Mouse (Mus musculus) heart, embryonic 13.5 days (tissue): ENCODE measurements at regions not wholly inside any gene's neighbourhood (a gene's known extent, or its start where the extent isn't known, plus 50 kb on each side); places are given as distances from the start of the nearest gene placed in this dataset.

Source experiments
- ATAC-seq: fragments of 200-750 bp; cut with Nextera tagmentation; 2 replicates; pipeline ENCODE4 v1.8.0; 2017; ENCODE audit warnings: moderate TSS enrichment; ENCODE audit not compliant: insufficient number of reproducible peaks, low FRiP score, low TSS enrichment; ENCODE audit errors: extremely low read depth
- H3K27ac ChIP-seq: fragments of 300-500 bp; sonication (generic); replicated peaks from 2 replicates; pipeline ENCODE4 v1.5.1; 2015; ENCODE audit warnings: moderate library complexity, mild to moderate bottlenecking, inconsistent platforms
- H3K27me3 ChIP-seq: fragments of 300-500 bp; sonication (generic); replicated peaks from 2 replicates; pipeline ENCODE4 v1.6.1; 2015; ENCODE audit warnings: mild to moderate bottlenecking, inconsistent platforms
- H3K36me3 ChIP-seq: fragments of 300-500 bp; sonication (generic); 2 replicates; pipeline ENCODE4 v1.6.1; 2015; ENCODE audit warnings: mild to moderate bottlenecking, inconsistent platforms
- H3K4me1 ChIP-seq: fragments of 300-500 bp; sonication (generic); 2 replicates; pipeline ENCODE4 v1.6.1; 2015; ENCODE audit warnings: inconsistent platforms
- H3K4me2 ChIP-seq: fragments of 300-500 bp; sonication (generic); 2 replicates; pipeline ENCODE4 v1.6.1; 2015; ENCODE audit warnings: inconsistent platforms, mild to moderate bottlenecking, moderate library complexity
- H3K4me3 ChIP-seq: fragments of 300-500 bp; sonication (generic); 2 replicates; pipeline ENCODE4 v1.5.1; 2015; ENCODE audit warnings: moderate library complexity, mild to moderate bottlenecking, inconsistent platforms
- H3K9ac ChIP-seq: fragments of 300-500 bp; sonication (generic); 2 replicates; pipeline ENCODE4 v1.6.1; 2015; ENCODE audit warnings: inconsistent platforms, mild to moderate bottlenecking, moderate library complexity
- H3K9me3 ChIP-seq: fragments of 300-500 bp; sonication (generic); 2 replicates; pipeline ENCODE4 v1.6.1; 2016; ENCODE audit warnings: inconsistent platforms
- WGBS: fragments of 180-500 bp; shearing (Covaris S2); methylation state at CpG from one replicate; pipeline ENCODE4 v1.1.7; 2015; ENCODE audit warnings: mixed read lengths; 5-methylcytosine and 5-hydroxymethylcytosine counted together

DNA sequence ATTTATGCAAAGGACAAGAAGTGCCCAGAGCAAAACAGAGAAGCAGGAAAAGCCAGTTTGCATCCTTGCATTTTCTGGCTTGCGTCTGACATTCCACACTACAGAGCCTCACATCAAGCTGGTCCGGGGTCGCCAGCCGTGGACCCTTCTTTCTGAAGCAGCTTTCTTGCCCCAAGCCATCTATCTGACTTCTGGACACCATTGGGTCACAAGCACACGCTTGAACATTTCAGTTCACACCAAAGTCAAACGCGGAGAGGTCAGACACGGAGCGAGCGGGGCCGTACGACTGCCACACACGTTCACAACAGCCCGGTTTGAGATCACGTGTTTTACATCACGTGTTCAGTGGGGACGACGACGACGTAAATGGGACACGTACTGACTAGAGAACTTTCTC is 108.9 kb upstream of the D1Pas1 start:
- no peak for ATAC-seq
- WGBS = 86% methylated on average over 21 of the region's 21 CpGs
- Histone ChIP-seq H3K27me3 (no peaks in the 10 kb centered on the region), H3K4me1 (no peaks in the 10 kb centered on the region), H3K9me3 (no peaks in the 10 kb centered on the region), H3K4me3 (no peak overlapping the region), H3K36me3 (no peaks in the 10 kb centered on the region), H3K27ac (no peak overlapping the region), H3K9ac (no peak overlapping the region), H3K4me2 (no peak overlapping the region)

DNA sequence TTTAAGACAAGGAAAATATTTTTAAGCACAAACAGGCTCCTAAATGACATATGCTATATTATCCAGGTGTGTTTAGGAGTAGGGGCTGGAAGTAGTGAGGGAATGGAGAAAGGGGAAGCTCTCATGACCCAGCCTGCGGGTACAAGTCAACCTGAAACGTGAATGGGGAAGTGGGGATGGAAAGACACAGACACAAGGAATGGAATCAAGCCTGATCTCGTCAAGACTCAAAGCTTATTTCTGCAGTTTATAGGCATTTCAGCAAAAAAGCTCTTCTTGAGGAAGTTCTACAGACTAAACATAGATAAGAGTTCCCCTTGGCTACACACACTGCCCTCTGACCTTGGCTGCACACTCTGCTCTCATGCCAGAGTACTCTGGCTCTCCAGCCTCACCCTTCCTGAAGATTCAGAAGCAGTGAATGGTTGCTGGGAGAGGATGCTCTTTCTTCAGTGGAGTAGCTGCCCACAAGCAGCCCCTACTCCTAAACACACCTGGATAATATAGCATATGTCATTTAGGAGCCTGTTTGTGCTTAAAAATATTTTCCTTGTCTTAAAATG is 106.4 kb upstream of the Rrp15 start:
- Histone ChIP-seq H3K27me3 (no peaks in the 10 kb centered on the region), H3K4me2 (no peak overlapping the region), H3K9ac (no peak overlapping the region), H3K27ac (no peak overlapping the region), H3K9me3 (no peaks in the 10 kb centered on the region), H3K36me3 (no peaks in the 10 kb centered on the region), H3K4me1 (no peaks in the 10 kb centered on the region), H3K4me3 (no peak overlapping the region)
- no peak for ATAC-seq
- WGBS = 51% methylated on average over 3 of the region's 3 CpGs

- ATAC-seq = no peak
- WGBS = 86% methylated on average over 7 of the region's 7 CpGs
Observed at GRCm38 (mm10) chr1:186845256-186845655, 96.1 kb upstream of the Rrp15 start.

DNA sequence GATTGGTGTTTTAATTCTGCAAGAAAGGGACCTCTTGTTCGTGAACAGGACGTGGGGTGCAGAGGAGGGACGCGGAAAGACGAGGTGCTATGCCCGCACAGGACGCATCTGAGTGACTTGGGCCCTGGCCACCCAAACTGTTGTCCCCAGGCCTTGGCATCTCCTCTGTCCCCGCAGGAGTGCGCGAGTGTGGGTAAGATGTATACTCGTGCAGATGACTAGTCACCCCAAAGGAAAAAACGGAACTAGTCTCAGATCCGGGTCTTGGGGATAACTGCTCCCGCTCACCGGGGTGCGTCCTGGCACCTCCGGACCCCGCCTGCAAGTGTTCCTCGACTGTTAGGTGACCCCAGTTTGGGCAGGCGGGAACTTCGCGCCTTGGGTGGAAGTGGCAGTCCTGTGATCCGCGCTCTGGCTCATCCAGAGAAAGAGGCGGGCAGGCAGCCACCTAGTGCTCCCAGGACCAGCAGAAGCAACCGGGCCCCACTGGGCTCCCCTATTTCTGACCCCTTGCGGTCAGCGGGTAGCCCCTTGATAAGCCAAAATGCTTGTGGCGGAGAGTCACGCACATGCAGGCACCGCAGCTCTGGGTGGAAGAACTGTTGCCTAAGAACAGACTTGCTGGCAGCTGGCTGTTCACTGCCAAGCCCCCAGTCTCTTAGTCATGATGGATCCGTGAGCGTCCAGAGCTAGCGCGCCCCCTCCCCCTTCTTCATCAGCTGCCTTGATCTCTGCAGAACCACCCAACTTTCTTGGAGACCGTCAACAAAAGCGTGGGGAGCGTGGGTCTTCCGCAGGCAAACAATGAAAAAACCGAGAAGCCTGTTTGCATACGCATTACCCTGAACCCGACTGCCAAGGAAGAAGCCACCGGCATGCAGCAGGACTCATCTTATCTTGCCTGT is 85.0 kb upstream of the Rrp15 start:
- WGBS = 1% methylated on average over 43 of the region's 43 CpGs
- Histone ChIP-seq H3K9me3 (no peaks in the 10 kb centered on the region), H3K4me2 (peak overlapping the region; percentile 75), H3K4me3 (peak overlapping the region; percentile 54), H3K27ac (no peak overlapping the region), H3K27me3 (peaks cover 5% of the 10 kb centered on the region), H3K9ac (peak overlapping the region; percentile 76), H3K36me3 (no peaks in the 10 kb centered on the region), H3K4me1 (peaks cover 16% of the 10 kb centered on the region)
- no peak for ATAC-seq

More at GRCm38 (mm10) chr1:186845256-186845655, 96.1 kb upstream of the Rrp15 start:
- Histone ChIP-seq H3K4me1 (0 out of 2 replicates have a peak, but pooled peaks cover 3% of the 10 kb centered on the region), H3K36me3 (no peaks in the 10 kb centered on the region), H3K27me3 (peaks cover 7% of the 10 kb centered on the region; the same call in 1 of the 2 replicates), H3K4me3 (no peak overlapping the region), H3K9me3 (no peaks in the 10 kb centered on the region), H3K9ac (no peak overlapping the region), H3K27ac (no peak overlapping the region), H3K4me2 (no peak overlapping the region)

GRCm38 (mm10) chr1:186833441-186833895 is 84.3 kb upstream of the Rrp15 start:
- Histone ChIP-seq H3K4me1 (peaks cover 16% of the 10 kb centered on the region), H3K36me3 (no peaks in the 10 kb centered on the region), H3K9me3 (no peaks in the 10 kb centered on the region), H3K9ac (peak overlapping the region; percentile 76), H3K4me2 (peak overlapping the region; percentile 75), H3K4me3 (peak overlapping the region; percentile 54), H3K27ac (no peak overlapping the region), H3K27me3 (peaks cover 5% of the 10 kb centered on the region)
- WGBS = 0% methylated on average over 17 of the region's 17 CpGs
- no peak for ATAC-seq

- ATAC-seq = no peak
- Histone ChIP-seq H3K27me3 (no peaks in the 10 kb centered on the region; the same call in 1 of the 2 replicates), H3K4me3 (no peak overlapping the region), H3K9me3 (no peaks in the 10 kb centered on the region), H3K9ac (no peak overlapping the region), H3K27ac (no peak overlapping the region), H3K4me1 (peaks cover 11% of the 10 kb centered on the region), H3K4me2 (no peak overlapping the region; the same call in 1 of the 2 replicates), H3K36me3 (no peaks in the 10 kb centered on the region)
- 27% methylated on average over 3 of the region's 3 CpGs for WGBS
Observed at GRCm38 (mm10) chr1:186827773-186828172, 78.6 kb upstream of the Rrp15 start.

GRCm38 (mm10) chr1:186808192-186808960 is 59.2 kb upstream of the Rrp15 start:
- Histone ChIP-seq H3K9me3 (no peaks in the 10 kb centered on the region), H3K4me2 (no peak overlapping the region), H3K4me3 (no peak overlapping the region), H3K36me3 (no peaks in the 10 kb centered on the region), H3K27ac (no peak overlapping the region), H3K27me3 (0 out of 2 replicates have a peak, but pooled peaks cover 7% of the 10 kb centered on the region), H3K4me1 (no peaks in the 10 kb centered on the region), H3K9ac (no peak overlapping the region)
- ATAC-seq = no peak
- 70% methylated on average over 19 of the region's 19 CpGs for WGBS

DNA sequence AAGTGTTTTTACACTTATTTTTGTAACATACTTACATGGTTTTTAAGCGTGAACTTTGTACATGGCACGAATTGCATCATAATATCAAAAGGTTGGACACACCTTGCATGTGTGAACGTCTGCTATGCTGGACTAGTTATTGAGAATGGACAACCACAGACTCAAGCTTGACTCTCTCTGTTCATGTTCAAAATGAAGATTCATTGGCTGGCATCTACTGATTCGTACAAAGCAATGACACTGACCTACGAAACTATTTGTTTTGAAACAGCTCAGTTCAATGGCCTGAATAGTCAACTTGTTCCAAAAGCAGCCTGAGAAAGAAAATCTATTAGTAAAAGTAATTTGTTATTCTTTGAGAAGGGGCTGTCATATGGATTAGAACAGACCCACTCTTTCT is 55.3 kb upstream of the Rrp15 start:
- no peak for ATAC-seq
- 0 out of 2 replicates have a peak, but pooled peaks cover 7% of the 10 kb centered on the region for H3K27me3 ChIP-seq
- WGBS = 85% methylated on average over 5 of the region's 5 CpGs
- no peak overlapping the region for H3K4me3 ChIP-seq
- no peak overlapping the region for H3K9ac ChIP-seq
- H3K9me3 ChIP-seq = no peaks in the 10 kb centered on the region
- no peak overlapping the region for H3K4me2 ChIP-seq
- H3K4me1 ChIP-seq = no peaks in the 10 kb centered on the region
- H3K36me3 ChIP-seq = no peaks in the 10 kb centered on the region
- H3K27ac ChIP-seq = no peak overlapping the region
